In genomic region chr4:129239075-129239474, GRCm38 (mm10) we compare ENCODE assay signal across 8 mouse cellular contexts. TPM values are rescaled to one million over a fixed set of nuclear protein-coding genes. Genes with fewer than 3 reads are reported as not detected.
DNase-seq lines count a peak whose midpoint lies in the region; ATAC-seq and TF ChIP-seq lines count a peak whose summit lies in the region.

No protein-coding gene starts in this region.

- no peaks in the 10 kb centered on the region for H3K27me3 ChIP-seq in embryonic facial prominence, embryonic 13.5 days
- peaks cover 71% of the 10 kb centered on the region for H3K27me3 ChIP-seq in heart, embryonic 15.5 days
- H3K27me3 ChIP-seq in liver, postnatal 0 days (ENCODE audit: insufficient read depth, low read length), result peaks cover 7% of the 10 kb centered on the region; the same call in 1 of the 2 replicates
- H3K27me3 ChIP-seq in neural tube, embryonic 14.5 days (ENCODE audit: control insufficient read depth, insufficient read depth, low read length), result no peaks in the 10 kb centered on the region
- H3K27me3 ChIP-seq in testis, adult 2 months (ENCODE audit: control insufficient read depth, insufficient read depth, low read length), result no peaks in the 10 kb centered on the region

- no peak for TF ChIP-seq POLR2A in testis, adult 2 months (IDR thresholded peaks at IDR 0.05; ENCODE audit: control insufficient read depth, low read depth, low read length)

- H3K9ac ChIP-seq in embryonic facial prominence, embryonic 13.5 days, result peak overlapping the region; percentile 82
- peak overlapping the region; percentile 57 for H3K9ac ChIP-seq in heart, embryonic 15.5 days
- H3K9ac ChIP-seq in liver, postnatal 0 days (replicated peaks), result peak overlapping the region; percentile 26; the same call in 1 of the 2 replicates
- H3K9ac ChIP-seq in neural tube, embryonic 14.5 days (replicated peaks; ENCODE audit: low read depth, low read length), result peak overlapping the region; percentile 76

- peak overlapping the region; percentile 89 for H3K4me2 ChIP-seq in embryonic facial prominence, embryonic 13.5 days
- H3K4me2 ChIP-seq in heart, embryonic 15.5 days, result peak overlapping the region; percentile 94
- peak overlapping the region; percentile 97 for H3K4me2 ChIP-seq in liver, postnatal 0 days (ENCODE audit: low read depth, low read length)
- peak overlapping the region; percentile 83 for H3K4me2 ChIP-seq in neural tube, embryonic 14.5 days (ENCODE audit: low read depth, low read length)

- ATAC-seq in embryonic facial prominence, embryonic 13.5 days (ENCODE audit: insufficient number of reproducible peaks, insufficient read depth, low FRiP score, low TSS enrichment, low read depth), result peak; percentile 81
- peak; percentile 81 for ATAC-seq in heart, embryonic 15.5 days (replicated peaks; ENCODE audit: insufficient number of reproducible peaks, insufficient read depth, low FRiP score, low read depth)
- peak; percentile 82 for ATAC-seq in liver, postnatal 0 days
- peak; percentile 88 for ATAC-seq in neural tube, embryonic 14.5 days (ENCODE audit: low read depth)

- peaks cover 47% of the 10 kb centered on the region for H3K4me1 ChIP-seq in embryonic facial prominence, embryonic 13.5 days
- peaks cover 54% of the 10 kb centered on the region for H3K4me1 ChIP-seq in heart, embryonic 15.5 days (replicated peaks)
- H3K4me1 ChIP-seq in liver, postnatal 0 days (ENCODE audit: insufficient read depth), result peaks cover 39% of the 10 kb centered on the region
- peaks cover 10% of the 10 kb centered on the region for H3K4me1 ChIP-seq in neural tube, embryonic 14.5 days (ENCODE audit: control insufficient read depth, insufficient read depth, low read length)
- H3K4me1 ChIP-seq in testis, adult 2 months (ENCODE audit: control insufficient read depth, insufficient read depth, low read length), result peaks cover 11% of the 10 kb centered on the region

- H3K9me3 ChIP-seq in embryonic facial prominence, embryonic 13.5 days, result no peaks in the 10 kb centered on the region
- no peaks in the 10 kb centered on the region for H3K9me3 ChIP-seq in heart, embryonic 15.5 days (replicated peaks)
- no peaks in the 10 kb centered on the region for H3K9me3 ChIP-seq in liver, postnatal 0 days (ENCODE audit: low read length)
- H3K9me3 ChIP-seq in neural tube, embryonic 14.5 days (ENCODE audit: control insufficient read depth, low read length), result no peaks in the 10 kb centered on the region

- peak overlapping the region; percentile 79 for H3K4me3 ChIP-seq in embryonic facial prominence, embryonic 13.5 days
- peak overlapping the region; percentile 63 for H3K4me3 ChIP-seq in heart, embryonic 15.5 days
- H3K4me3 ChIP-seq in liver, postnatal 0 days (ENCODE audit: low read depth, low read length), result peak overlapping the region; percentile 58
- peak overlapping the region; percentile 74 for H3K4me3 ChIP-seq in neural tube, embryonic 14.5 days (ENCODE audit: low read depth, low read length)
- peak overlapping the region; percentile 46 for H3K4me3 ChIP-seq in testis, adult 2 months (ENCODE audit: control insufficient read depth, low read depth, low read length)

- under 1% methylated on average over 29 of the region's 29 CpGs for WGBS in embryonic facial prominence, embryonic 13.5 days
- under 1% methylated on average over 29 of the region's 29 CpGs for WGBS in heart, embryonic 15.5 days
- WGBS in liver, postnatal 0 days (ENCODE audit: insufficient replicate concordance), result 1% methylated on average over 20 of the region's 29 CpGs
- 2% methylated on average over 27 of the region's 29 CpGs for WGBS in neural tube, embryonic 14.5 days

- peak overlapping the region; percentile 55 for H3K27ac ChIP-seq in embryonic facial prominence, embryonic 13.5 days
- H3K27ac ChIP-seq in heart, embryonic 15.5 days, result no peak overlapping the region
- H3K27ac ChIP-seq in liver, postnatal 0 days (ENCODE audit: low read depth), result no peak overlapping the region
- H3K27ac ChIP-seq in neural tube, embryonic 14.5 days (ENCODE audit: low read depth, low read length), result peak overlapping the region; percentile 60
- H3K27ac ChIP-seq in testis, adult 2 months (ENCODE audit: control insufficient read depth, insufficient read depth, low read depth, low read length), result no peak overlapping the region

- TF ChIP-seq EP300 in liver, postnatal 0 days (IDR thresholded peaks at IDR 0.05; ENCODE audit: low read depth), result no peak

- peak; percentile 38 for DNase-seq in CD4-positive helper T cell, adult 2 months (ENCODE audit: low read depth, low spot score)
- peak; percentile 79 to 82 for DNase-seq in adrenal gland, postnatal 36 days
- peak; percentile 81 to 86 for DNase-seq in kidney, postnatal 36 days
- peak; percentile 85 for DNase-seq in liver, postnatal 0 days

- TF ChIP-seq CTCF in liver, postnatal 0 days (IDR thresholded peaks at IDR 0.05; ENCODE audit: low read depth), result no peak
- TF ChIP-seq CTCF in testis, adult 2 months (IDR thresholded peaks at IDR 0.05; ENCODE audit: control insufficient read depth, insufficient read depth, insufficient replicate concordance, low read depth, low read length), result no peak

- no peaks in the 10 kb centered on the region for H3K36me3 ChIP-seq in embryonic facial prominence, embryonic 13.5 days
- H3K36me3 ChIP-seq in heart, embryonic 15.5 days, result no peaks in the 10 kb centered on the region
- no peaks in the 10 kb centered on the region for H3K36me3 ChIP-seq in liver, postnatal 0 days (replicated peaks; ENCODE audit: insufficient read depth, low read length)
- no peaks in the 10 kb centered on the region for H3K36me3 ChIP-seq in neural tube, embryonic 14.5 days (ENCODE audit: control insufficient read depth, insufficient read depth, low read length)
- no peaks in the 10 kb centered on the region for H3K36me3 ChIP-seq in testis, adult 2 months (ENCODE audit: control insufficient read depth, insufficient read depth, low read length)

RNA-seq across cellular contexts. Expression of gene C77080, which starts 22.1 kb away (rescaled TPM):
- 10 to 100 TPM; 15.6 to 19.5 TPM for total RNA-seq in adrenal gland, postnatal 36 days (2021)
- polyA plus RNA-seq in embryonic facial prominence, embryonic 13.5 days (2015; fragmentation: Nextera tagmentation; extraction: Ambion mirVana), result 7.6 and 8.4 TPM in 2 replicates
- polyA plus RNA-seq in heart, embryonic 15.5 days (2015; fragmentation: Nextera tagmentation; extraction: Ambion mirVana), result 1.4 and 3.1 TPM in 2 replicates
- polyA plus RNA-seq in liver, postnatal 0 days (2015; fragmentation: Nextera tagmentation; extraction: Ambion mirVana), result 1.4 and 1.8 TPM in 2 replicates
- 4.5 and 6.2 TPM in 2 replicates for polyA plus RNA-seq in neural tube, embryonic 14.5 days (2014; fragmentation: Nextera tagmentation; extraction: Ambion mirVana)
- 1.4 and 2.5 TPM in 2 replicates for polyA plus RNA-seq in testis, adult 2 months (2012; rRNA removed)

RNA-seq across cellular contexts. Expression of gene Sync, which starts 48.3 kb away (rescaled TPM):
- under 1 TPM; 0.56 to 0.86 TPM for total RNA-seq in adrenal gland, postnatal 36 days (2021)
- 0.96 and 1.2 TPM in 2 replicates for polyA plus RNA-seq in embryonic facial prominence, embryonic 13.5 days (2015; fragmentation: Nextera tagmentation; extraction: Ambion mirVana)
- polyA plus RNA-seq in heart, embryonic 15.5 days (2015; fragmentation: Nextera tagmentation; extraction: Ambion mirVana), result 2.1 and 2.3 TPM in 2 replicates
- 0.15 TPM in 1 of 2 replicates, not detected in the other for polyA plus RNA-seq in liver, postnatal 0 days (2015; fragmentation: Nextera tagmentation; extraction: Ambion mirVana)
- 1.6 and 3.5 TPM in 2 replicates for polyA plus RNA-seq in neural tube, embryonic 14.5 days (2014; fragmentation: Nextera tagmentation; extraction: Ambion mirVana)
- polyA plus RNA-seq in testis, adult 2 months (2012; rRNA removed), result 0.36 and 0.40 TPM in 2 replicates

RNA-seq across cellular contexts. Expression of gene Yars, which starts 49.5 kb away (rescaled TPM):
- total RNA-seq in adrenal gland, postnatal 36 days (2021), result 100 to 1,000 TPM in 1 of 2 experiments, 10 to 100 TPM in 1; 95.2 to 102 TPM
- polyA plus RNA-seq in embryonic facial prominence, embryonic 13.5 days (2015; fragmentation: Nextera tagmentation; extraction: Ambion mirVana), result 80.0 and 84.5 TPM in 2 replicates
- polyA plus RNA-seq in heart, embryonic 15.5 days (2015; fragmentation: Nextera tagmentation; extraction: Ambion mirVana), result 40.8 and 48.8 TPM in 2 replicates
- polyA plus RNA-seq in liver, postnatal 0 days (2015; fragmentation: Nextera tagmentation; extraction: Ambion mirVana), result 23.0 and 25.7 TPM in 2 replicates
- 130 and 134 TPM in 2 replicates for polyA plus RNA-seq in neural tube, embryonic 14.5 days (2014; fragmentation: Nextera tagmentation; extraction: Ambion mirVana)
- polyA plus RNA-seq in testis, adult 2 months (2012; rRNA removed), result 9.5 and 11.9 TPM in 2 replicates

RNA-seq across cellular contexts. Expression of gene S100pbp, which starts 49.5 kb away (rescaled TPM):
- 10 to 100 TPM; 23.1 to 23.6 TPM for total RNA-seq in adrenal gland, postnatal 36 days (2021)
- 25.4 and 25.5 TPM in 2 replicates for polyA plus RNA-seq in embryonic facial prominence, embryonic 13.5 days (2015; fragmentation: Nextera tagmentation; extraction: Ambion mirVana)
- 10.8 and 13.2 TPM in 2 replicates for polyA plus RNA-seq in heart, embryonic 15.5 days (2015; fragmentation: Nextera tagmentation; extraction: Ambion mirVana)
- polyA plus RNA-seq in liver, postnatal 0 days (2015; fragmentation: Nextera tagmentation; extraction: Ambion mirVana), result 3.5 and 3.6 TPM in 2 replicates
- polyA plus RNA-seq in neural tube, embryonic 14.5 days (2014; fragmentation: Nextera tagmentation; extraction: Ambion mirVana), result 18.3 and 19.8 TPM in 2 replicates
- polyA plus RNA-seq in testis, adult 2 months (2012; rRNA removed), result 26.8 and 34.6 TPM in 2 replicates

Comparison
In these comparisons a context has a peak if more than half of its experiments do, and no peak if none do; other contexts are left out.
1. H3K27ac ChIP-seq: peak in embryonic facial prominence, embryonic 13.5 days (single experiment) and neural tube, embryonic 14.5 days (single experiment); none in heart, embryonic 15.5 days (single experiment), liver, postnatal 0 days (single experiment) and testis, adult 2 months (single experiment).
2. H3K9ac ChIP-seq: peak in every context shown above with its lines; median percentile 82 in embryonic facial prominence, embryonic 13.5 days; 76 in neural tube, embryonic 14.5 days; 57 in heart, embryonic 15.5 days; 26 in liver, postnatal 0 days.
3. Peak in every context shown above with its lines, with median percentiles within 50 percentile points of each other: DNase-seq, ATAC-seq, H3K4me2 ChIP-seq and H3K4me3 ChIP-seq.